Mouse (Mus musculus): ENCODE data around the gene Zdhhc17.

Zdhhc17 gene

DNA sequence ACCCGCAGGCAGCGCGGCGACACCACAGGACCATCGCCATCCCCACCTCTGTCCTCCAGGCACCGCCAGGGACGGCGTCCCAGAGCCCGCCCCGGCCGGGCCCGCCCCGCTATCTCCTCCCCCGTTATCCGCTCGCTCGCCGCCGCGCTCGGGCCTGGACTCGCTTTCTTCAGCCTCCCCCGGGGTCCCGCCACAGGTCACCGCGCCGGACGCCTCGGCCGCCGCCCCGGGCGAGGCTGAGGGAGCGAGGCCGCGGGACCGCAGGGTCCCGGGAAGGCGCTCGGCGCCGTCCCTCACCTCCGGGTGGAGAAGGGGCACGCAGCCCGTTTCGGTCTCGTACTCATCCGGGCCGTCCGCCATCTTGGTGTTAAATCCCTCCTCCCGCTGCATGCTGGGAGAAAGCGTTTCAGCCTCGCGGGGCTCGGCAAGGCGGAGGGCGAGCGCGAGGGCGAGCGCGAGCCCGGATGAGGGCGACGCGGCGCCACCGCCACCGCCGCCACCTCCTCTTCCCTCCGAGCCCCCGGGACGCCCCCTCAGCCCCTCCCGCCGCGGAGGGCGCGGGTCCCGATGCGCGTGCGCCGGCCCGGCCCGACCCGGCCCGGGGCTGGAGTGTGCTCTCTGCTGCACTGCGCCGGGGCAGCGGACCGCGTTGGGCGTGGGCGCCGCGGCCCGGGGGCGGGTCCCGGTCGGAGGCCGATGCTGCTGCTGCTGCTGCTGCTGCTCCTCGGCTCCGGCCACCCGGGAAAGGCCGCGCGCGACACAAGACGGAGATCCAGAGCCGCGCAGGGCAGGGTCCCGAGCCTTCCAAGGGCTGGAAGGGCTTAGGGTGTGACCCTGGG is at the start of gene Zdhhc17:
TSS of gene Zdhhc17 (minus strand) at position 500 of the 839 bp plus-strand sequence.
- DNase-seq, result peak; percentile 96

DNA sequence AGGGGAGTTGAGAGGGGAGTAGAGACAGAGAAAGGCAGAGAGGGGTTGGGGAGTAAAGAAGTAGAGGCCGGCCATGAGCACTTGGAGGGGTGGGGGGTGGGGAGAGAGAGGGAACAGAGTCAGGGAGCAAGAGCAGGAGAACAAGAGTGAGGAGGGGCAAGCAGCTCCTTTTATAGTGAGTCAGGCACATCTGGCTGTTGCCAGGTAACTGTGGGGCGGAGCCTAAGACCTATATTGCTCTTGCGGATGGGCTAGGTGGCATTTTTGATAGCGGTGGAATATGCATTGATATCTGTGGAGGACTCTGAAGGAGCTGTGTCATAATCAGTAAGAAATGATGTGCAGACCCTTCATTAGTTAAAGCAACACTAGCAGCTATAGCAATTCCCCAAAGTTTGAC is 45.8 kb upstream of the Zdhhc17 start:
- DNase-seq, result no peak

DNA sequence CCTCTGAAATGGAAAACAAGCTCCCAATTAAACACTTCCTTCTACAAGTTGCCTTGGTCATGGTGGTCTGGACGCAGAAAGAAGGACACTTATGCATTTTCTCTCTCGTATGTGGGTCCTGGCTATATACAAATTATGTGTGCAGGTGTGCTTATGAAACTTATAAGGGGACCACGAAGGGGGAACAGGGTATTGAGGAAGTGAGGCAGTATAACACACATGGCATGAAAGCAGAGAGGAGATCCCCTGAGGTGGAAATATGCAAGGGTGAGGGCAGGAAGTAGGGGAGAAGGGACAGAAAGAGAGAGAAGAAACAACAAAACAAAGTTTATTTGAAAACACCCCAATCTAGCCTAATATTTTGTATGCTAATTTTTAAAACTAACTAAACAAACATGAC is 41.7 kb upstream of the Zdhhc17 start:
- DNase-seq, result no peak

- no peak for DNase-seq
Measured at GRCm38 (mm10) chr10:111050511-111050910, 40.6 kb upstream of the Zdhhc17 start.

GRCm38 (mm10) chr10:111050061-111050460 is 40.1 kb upstream of the Zdhhc17 start:
- DNase-seq, result no peak

DNA sequence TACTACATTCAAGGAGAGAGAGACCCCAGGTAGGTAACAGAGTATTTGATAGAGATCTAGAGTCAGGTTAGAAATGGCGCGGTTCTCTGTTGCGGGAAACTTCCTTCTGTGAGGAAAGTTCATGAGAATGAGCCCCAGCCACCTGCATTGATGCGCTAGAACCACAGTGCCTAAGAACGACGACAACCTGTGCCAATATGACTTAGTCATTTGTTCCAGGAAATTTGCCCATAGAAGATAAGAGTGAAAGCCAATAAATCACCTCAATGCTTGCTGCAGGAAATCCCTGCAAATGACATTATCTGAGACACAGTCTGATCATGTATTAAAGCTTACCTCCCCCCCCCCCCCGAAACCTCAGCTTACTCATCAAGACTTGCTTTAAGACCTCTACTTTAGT is 38.0 kb upstream of the Zdhhc17 start:
- DNase-seq, result no peak

DNA sequence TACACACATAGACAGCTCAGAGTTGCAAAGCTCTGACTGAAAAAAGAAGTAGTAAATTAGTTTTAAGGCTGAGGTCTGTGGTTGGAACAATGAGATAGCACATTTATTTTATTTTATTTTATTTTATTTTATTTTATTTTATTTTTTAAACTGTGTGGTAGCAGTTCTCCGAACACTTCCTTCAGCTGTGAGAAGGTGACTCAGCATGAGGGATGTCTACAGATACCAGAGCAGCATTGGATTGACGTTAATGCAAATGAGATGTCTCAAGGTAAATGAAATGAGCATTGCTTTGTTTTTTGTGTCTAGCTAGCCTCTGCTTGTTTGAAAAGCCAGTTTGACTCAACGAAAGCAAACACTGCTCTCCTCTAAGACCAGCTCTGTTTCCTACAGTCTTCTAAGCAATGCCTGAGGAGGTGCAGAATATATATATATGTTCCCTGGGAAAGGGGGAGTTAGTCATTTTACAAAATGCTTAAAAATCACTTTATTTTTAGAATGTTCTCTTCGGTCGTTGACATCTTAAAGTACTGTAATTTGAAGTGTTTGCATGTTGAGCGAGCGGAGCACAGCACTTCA is 30.2 kb upstream of the Zdhhc17 start:
- DNase-seq, result no peak

- no peak for DNase-seq
Measured at GRCm38 (mm10) chr10:111036851-111037250, 26.9 kb upstream of the Zdhhc17 start.

GRCm38 (mm10) chr10:111035134-111035533 is 25.2 kb upstream of the Zdhhc17 start:
- DNase-seq, result no peak

DNA sequence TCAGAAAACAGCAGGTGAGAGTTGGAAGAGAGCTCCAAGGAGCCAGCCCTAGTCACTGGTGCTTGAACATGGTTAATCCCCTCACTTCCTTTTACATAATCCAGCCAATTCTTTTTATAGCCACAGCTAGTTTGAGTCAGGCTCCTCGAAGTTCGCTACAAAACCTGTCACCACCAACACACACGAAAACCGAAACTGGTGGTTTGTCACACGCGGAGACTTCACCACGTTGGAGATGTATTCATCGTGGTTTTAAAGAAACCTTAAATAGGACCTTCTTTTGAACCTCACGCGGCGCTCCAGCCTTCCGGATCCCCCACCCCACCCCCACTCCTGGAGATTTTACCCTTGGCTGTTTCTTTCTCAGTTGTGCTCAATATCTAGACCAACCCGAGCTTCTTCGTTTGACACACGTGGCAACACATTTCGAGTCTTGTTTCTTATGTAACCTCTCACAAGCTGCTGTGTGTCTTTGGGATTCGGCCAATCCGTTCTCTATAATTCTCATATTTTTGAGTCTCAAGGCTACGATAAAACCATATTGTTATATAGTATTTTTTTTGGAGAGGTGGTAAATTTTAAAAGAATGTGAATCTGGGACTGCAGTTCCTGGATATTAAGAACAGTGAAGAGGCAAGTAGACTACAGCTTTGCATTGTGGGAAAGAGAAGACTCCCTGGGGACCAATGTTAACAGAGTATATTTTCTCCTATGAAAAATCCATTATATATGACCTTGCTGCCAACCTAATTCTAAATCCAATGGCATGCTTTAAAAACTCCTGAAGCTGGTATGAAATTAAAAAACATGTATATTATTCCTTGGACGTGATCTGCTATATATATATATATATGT is 21.8 kb upstream of the Zdhhc17 start:
- peak; percentile 30 for DNase-seq

DNA sequence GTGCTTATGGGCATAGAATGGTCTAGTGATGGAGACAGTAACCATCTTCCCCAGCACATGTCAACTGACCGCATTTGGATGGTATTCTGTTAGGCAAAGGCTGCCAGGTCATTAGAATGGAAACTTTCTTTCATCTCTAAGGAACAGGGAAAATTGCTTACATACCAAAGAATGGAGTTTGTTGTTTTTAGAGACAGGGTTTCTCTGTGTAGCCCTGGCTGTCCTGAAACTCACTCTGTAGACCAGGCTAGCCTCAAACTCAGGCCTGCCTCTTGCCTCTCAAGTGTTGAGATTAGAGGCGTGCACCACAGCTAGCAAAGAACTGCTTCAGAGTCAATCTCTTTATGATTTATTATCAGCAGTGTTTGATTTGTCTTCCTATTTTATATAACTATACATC is 20.9 kb upstream of the Zdhhc17 start:
- no peak for DNase-seq

DNA sequence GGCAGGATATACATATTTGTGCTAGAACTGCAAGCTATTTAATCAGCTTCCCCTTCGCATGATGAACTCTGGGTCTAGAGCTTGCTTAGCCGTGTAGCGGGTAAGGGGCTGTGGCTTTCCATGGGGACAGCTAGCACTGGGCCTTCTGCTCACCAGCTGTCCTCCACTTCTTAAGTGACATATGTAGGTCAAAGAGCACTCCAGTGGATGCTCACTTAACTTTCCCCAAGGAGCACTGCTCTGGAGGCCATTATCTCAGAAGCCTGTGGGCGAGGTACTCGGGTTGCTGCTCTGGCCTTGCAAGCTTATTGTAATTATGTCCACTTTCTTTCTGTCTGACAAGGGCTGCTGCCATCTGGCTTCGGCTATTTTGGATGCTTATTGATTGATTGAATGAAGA is 16.2 kb upstream of the Zdhhc17 start:
- peak; percentile 56 for DNase-seq

DNA sequence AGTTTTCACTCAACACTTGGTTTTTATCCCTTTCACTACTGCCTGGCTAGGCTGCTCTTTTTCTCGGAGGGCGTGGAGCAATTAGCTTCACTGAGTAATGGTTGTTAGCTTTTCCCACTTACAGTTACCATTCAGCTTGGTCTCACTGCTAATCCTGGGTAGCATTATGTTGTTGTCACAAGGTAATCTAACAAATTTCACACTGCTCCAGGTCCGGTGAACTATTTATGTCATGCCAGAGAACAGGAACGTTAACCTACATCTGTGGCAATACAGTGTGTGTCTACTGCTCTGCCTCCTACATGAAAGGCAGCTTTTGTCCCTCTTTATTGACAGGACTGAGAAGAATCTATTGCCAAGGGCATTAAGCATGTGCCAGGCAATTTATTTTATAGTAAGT is 14.8 kb upstream of the Zdhhc17 start:
- no peak for DNase-seq

GRCm38 (mm10) chr10:111014476-111014875 is 4.5 kb upstream of the Zdhhc17 start:
- DNase-seq, result no peak

- no peak for DNase-seq
Measured at GRCm38 (mm10) chr10:111013265-111013664, 3.3 kb upstream of the Zdhhc17 start.

GRCm38 (mm10) chr10:111012496-111013038 is 2.6 kb upstream of the Zdhhc17 start:
- DNase-seq, result peak; percentile 86

GRCm38 (mm10) chr10:111011226-111011765 is 1.4 kb upstream of the Zdhhc17 start:
- DNase-seq, result no peak

GRCm38 (mm10) chr10:111010480-111011225 is 713 bp upstream of the Zdhhc17 start:
- peak; percentile 70 for DNase-seq

DNA sequence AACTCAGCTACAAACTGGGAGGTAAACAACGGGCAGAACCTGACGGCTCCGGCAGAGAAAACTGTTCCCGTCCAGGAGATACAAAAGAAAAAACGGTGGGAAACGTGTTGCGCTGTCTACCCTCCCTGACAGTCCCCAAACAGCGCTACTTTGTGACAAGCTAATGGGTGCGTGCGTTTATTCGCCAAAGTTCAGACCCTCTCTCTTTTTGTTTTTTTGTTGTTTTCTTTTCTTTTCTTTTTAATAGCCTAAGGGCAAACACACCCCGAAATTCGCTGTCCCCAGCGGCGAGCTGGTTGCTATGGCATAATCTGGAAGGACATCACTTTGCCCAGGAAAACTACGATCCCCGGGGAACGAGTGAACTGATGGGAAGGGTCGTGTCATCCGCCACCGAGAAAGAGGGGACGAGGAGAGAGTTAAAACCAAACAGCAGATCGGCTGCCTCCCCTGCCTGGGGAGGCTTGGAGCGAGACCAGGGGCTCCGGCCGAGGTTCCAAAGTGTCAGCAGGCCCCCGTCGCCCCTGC is 763 bp downstream of the Zdhhc17 start:
- DNase-seq, result no peak

DNA sequence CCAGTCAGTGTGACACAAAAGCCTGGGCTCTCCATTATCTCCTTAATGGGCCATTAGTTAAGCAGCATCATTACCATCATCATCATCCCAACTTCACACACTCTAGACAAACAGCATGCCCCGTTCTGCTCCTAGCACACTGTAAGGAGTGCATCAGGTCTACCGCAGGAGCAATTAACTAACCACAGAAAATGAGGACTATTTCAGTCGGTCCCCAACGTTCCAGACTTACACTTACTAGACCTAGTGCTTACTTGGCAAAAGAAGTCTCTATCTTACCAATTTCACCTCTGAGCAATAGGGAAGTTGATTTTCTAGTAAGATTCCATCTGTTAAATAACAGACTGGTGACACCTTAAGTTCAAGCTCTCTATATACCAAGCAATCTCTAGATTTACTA is 2.3 kb downstream of the Zdhhc17 start:
- DNase-seq, result no peak

DNA sequence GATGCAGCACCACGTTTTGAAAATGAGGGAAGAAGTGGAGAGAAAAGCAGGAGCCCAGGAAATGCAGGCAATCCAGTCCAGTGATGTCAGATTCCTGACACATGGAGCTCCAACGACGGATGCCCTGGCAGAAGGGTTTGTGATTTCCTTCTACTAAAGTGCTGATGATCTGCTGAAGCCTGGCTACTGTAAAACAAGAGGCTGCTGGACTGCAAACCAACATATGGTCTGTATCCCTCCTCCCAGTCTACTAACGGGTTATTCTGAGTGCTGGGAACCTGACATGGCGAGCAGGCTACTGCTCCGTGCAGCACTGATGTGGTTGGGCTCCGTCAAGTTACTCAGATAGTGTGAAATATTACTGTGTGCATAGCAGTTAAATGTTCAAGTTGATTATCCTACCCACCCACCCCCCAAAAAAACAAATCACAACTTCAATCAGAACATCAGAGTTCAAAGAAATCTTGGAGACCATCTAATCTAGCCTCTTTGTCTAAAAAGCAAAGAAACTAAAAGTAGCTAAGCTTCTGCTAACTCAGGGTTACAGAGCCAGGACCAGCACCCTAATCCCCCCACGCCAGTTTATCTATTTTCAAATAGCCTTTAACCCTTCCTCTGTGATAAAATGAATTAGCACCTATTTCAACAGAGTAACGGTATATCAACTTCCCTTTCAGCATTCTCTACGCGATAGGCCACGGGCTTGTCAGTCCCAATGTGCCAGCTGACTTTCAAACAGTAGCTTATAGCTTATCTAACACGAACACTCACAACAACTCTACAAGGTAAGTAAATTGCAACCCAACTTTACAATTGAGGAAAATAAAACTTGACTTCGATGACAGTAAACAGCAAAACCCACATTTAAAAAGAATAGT is 4.1 kb downstream of the Zdhhc17 start:
- DNase-seq, result no peak

Measured in retina, postnatal 1 day (tissue).